Mouse (Mus musculus) heart, adult 2 months (tissue): ENCODE measurements around the gene Slc2a1. TPM values are rescaled to one million over a fixed set of nuclear protein-coding genes. Genes with fewer than 3 reads are reported as not detected.

Source experiments
- DNase-seq, 2 experiments: peaks; one replicate each; pipeline ENCODE4 v3.0.0; 2021
- H3K27ac ChIP-seq: fragments of 200-600 bp; 2 replicates; pipeline ENCODE4 v1.8.1; 2022
- H3K27me3 ChIP-seq: fragments of 200-500 bp; 2 replicates; pipeline ENCODE4 v1.6.1; 2012; ENCODE audit warnings: mild to moderate bottlenecking, low read length, inconsistent platforms, mixed read lengths; ENCODE audit not compliant: control insufficient read depth, insufficient read depth
- H3K36me3 ChIP-seq: fragments of 200-500 bp; 2 replicates; pipeline ENCODE4 v1.6.1; 2012; ENCODE audit warnings: low read length, inconsistent platforms; ENCODE audit not compliant: control insufficient read depth, insufficient read depth
- H3K4me1 ChIP-seq: fragments of 200-500 bp; 2 replicates; pipeline ENCODE4 v1.6.1; 2011; ENCODE audit warnings: low read length; ENCODE audit not compliant: control insufficient read depth, insufficient read depth
- H3K4me3 ChIP-seq: fragments of 200-600 bp; 2 replicates; pipeline ENCODE4 v1.8.1; 2022
- H3K79me2 ChIP-seq: fragments of 200-500 bp; replicated peaks from 2 replicates; pipeline ENCODE4 v1.6.1; 2012; ENCODE audit warnings: mild to moderate bottlenecking, inconsistent platforms, low read length, moderate library complexity, mixed read lengths; ENCODE audit not compliant: control insufficient read depth, insufficient read depth
- H3K9ac ChIP-seq: fragments of 200-500 bp; 2 replicates; pipeline ENCODE4 v1.6.1; 2012; ENCODE audit warnings: low read depth, mild to moderate bottlenecking, control low read depth, inconsistent platforms, low read length, mixed read lengths
- CTCF ChIP-seq: fragments of 200-600 bp; IDR thresholded peaks from 2 replicates; pipeline ENCODE4 v1.8.1; 2022; ENCODE audit warnings: antibody characterized with exemption, mild to moderate bottlenecking, moderate library complexity
- EP300 ChIP-seq: fragments of 200-500 bp; IDR thresholded peaks from 2 replicates; pipeline ENCODE4 v1.6.1; 2011; ENCODE audit warnings: low read depth, low read length, control low read depth; ENCODE audit not compliant: insufficient read depth
- POLR2A ChIP-seq: fragments of 200-500 bp; IDR thresholded peaks from 2 replicates; pipeline ENCODE4 v1.6.1; 2011; ENCODE audit warnings: mild to moderate bottlenecking, low read depth, low read length, control low read depth; ENCODE audit not compliant: insufficient read depth
- WGBS: fragments of 180-500 bp; shearing (Covaris S2); methylation state at CpG from one replicate; pipeline ENCODE4 v1.1.7; 2018; 5-methylcytosine and 5-hydroxymethylcytosine counted together
- intact Hi-C: fragments of 180-260 bp; cut with DNase I; formaldehyde crosslinking; loops from one replicate; pipeline ENCODE4 v1.15.1; 2025
- polyA plus RNA-seq: library from polyadenylated mRNA; depleted of rRNA; stranded (reverse); fragments of >200 nt; gene quantifications from 2 replicates; pipeline ENCODE4 v1.2.3, GENCODE M21; 2012
- total RNA-seq, 2 experiments: library from RNA; stranded (reverse); gene quantifications; 2 replicates each; pipeline ENCODE4 v1.2.3; 2021

The Slc2a1 gene
- total and polyA plus RNA-seq, 3 experiments = 8.9 to 18.9 (median 16.6) TPM

DNA sequence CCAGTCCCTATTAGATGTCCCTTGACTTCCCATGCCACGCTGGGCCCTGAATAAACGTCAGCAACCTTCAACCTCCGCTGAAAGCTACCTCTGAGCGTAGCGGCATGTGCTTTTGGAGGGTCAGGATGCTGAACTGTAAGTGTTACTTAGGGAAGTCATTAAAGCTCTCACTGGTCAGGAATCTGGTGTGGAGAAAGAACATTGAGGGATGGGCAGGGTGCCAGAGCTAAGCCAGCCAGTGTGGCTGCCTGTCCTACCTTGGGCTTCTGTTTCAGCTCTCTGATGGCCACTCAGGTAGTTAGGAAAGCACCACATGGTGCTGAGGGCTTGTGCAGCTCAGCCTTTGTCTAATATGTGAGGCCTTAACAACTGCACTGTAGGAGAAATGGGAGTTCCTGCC, 2.9 kb downstream of the Slc2a1 start:
- Histone ChIP-seq H3K9ac (no peak overlapping the region), H3K79me2 (0 out of 2 replicates have a peak, but pooled peaks cover 1% of the 10 kb centered on the region), H3K4me1 (no peaks in the 10 kb centered on the region), H3K4me3 (no peak overlapping the region), H3K36me3 (no peaks in the 10 kb centered on the region), H3K27me3 (no peaks in the 10 kb centered on the region), H3K27ac (no peak overlapping the region)
- no peak for TF ChIP-seq EP300
- TF ChIP-seq CTCF = no peak
- TF ChIP-seq POLR2A = no peak
- no peak for DNase-seq
- intact Hi-C loops = loop anchor here (5.0 kb wide), 1 partner anchor 61 kb away; the partner anchor contains the start of gene Zfp691
- WGBS = 93% methylated on average over 5 of the region's 5 CpGs

GRCm38 (mm10) chr4:119112256-119112885, 3.9 kb downstream of the Slc2a1 start:
- no peak for DNase-seq
- H3K27me3 ChIP-seq = no peaks in the 10 kb centered on the region
- intact Hi-C loops = loop anchor here (5.0 kb wide), 1 partner anchor 60 kb away; the partner anchor contains the start of gene Zfp691
- H3K36me3 ChIP-seq = no peaks in the 10 kb centered on the region
- WGBS = 57% methylated on average over 2 of the region's 2 CpGs
- no peak overlapping the region for H3K9ac ChIP-seq
- no peaks in the 10 kb centered on the region for H3K4me1 ChIP-seq
- no peak overlapping the region for H3K27ac ChIP-seq
- H3K79me2 ChIP-seq = 0 out of 2 replicates have a peak, but pooled peaks cover 1% of the 10 kb centered on the region
- H3K4me3 ChIP-seq = no peak overlapping the region
- TF ChIP-seq CTCF (no peak), EP300 (no peak), POLR2A (no peak)

DNA sequence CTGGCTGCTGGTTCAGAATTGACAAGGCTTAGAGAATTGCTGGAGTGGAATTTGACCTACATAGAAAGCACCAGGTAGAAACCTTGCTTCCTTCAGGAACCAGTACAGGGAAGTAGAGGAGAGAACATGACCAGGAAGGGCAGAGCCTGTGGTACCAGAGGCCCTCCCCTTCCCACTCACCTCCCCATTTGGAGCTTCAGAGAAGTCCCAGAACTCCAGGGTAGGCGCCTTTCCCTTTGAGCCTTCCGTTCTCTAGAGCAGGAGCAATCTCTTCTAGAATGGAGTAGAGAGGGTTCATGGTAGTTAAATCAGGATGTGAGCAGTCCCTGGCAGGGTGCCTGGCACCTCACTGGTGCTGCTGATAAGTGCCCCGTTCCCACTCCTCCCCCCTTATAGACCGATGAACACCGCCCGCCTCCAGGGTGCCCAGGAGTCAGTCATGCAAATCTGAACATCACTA, 7.1 kb downstream of the Slc2a1 start:
- no peaks in the 10 kb centered on the region for H3K27me3 ChIP-seq
- no peak for TF ChIP-seq CTCF
- no peak for TF ChIP-seq EP300
- TF ChIP-seq POLR2A = no peak
- H3K27ac ChIP-seq = no peak overlapping the region
- peaks cover 4% of the 10 kb centered on the region for H3K4me1 ChIP-seq
- WGBS = 46% methylated on average over 6 of the region's 6 CpGs
- H3K9ac ChIP-seq = no peak overlapping the region
- no peak overlapping the region for H3K4me3 ChIP-seq
- intact Hi-C loops = no loop called here
- H3K79me2 ChIP-seq = peaks cover 1% of the 10 kb centered on the region; the same call in 1 of the 2 replicates
- peak; percentile 46 to 61 for DNase-seq
- no peaks in the 10 kb centered on the region for H3K36me3 ChIP-seq

DNA sequence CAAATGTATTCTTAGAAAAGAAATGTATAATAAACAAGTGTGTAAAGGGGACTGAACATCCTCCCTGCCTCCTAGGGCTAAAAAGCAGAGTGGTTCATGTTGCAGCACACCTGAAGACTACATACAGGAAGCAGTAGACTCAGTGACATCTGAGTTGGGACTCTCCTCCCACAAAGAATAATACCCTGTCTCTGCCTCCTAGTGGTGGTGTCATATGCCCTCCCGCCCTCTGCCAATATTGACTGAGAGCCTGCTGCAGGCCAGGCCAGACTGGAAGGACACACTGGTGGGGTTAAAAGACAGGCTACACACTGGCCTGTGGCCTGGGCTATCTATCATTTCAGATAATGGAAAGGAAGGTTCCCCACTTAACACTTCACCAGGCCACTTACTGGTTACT, 7.8 kb downstream of the Slc2a1 start:
- Histone ChIP-seq H3K27ac (no peak overlapping the region), H3K36me3 (no peaks in the 10 kb centered on the region), H3K9ac (no peak overlapping the region), H3K4me1 (peaks cover 9% of the 10 kb centered on the region), H3K79me2 (peaks cover 1% of the 10 kb centered on the region; the same call in 1 of the 2 replicates), H3K4me3 (no peak overlapping the region), H3K27me3 (no peaks in the 10 kb centered on the region)
- no peak for DNase-seq
- intact Hi-C loops = no loop called here
- TF ChIP-seq POLR2A = no peak
- no peak for TF ChIP-seq EP300
- TF ChIP-seq CTCF = no peak
- 68% methylated on average over 1 of the region's 1 CpGs for WGBS

GRCm38 (mm10) chr4:119117571-119117970, 9.1 kb downstream of the Slc2a1 start:
- Histone ChIP-seq H3K27me3 (no peaks in the 10 kb centered on the region), H3K4me3 (no peak overlapping the region), H3K79me2 (peaks cover 1% of the 10 kb centered on the region; the same call in 1 of the 2 replicates), H3K36me3 (no peaks in the 10 kb centered on the region), H3K4me1 (peaks cover 9% of the 10 kb centered on the region), H3K27ac (peak overlapping the region; percentile 17; the same call in 1 of the 2 replicates), H3K9ac (no peak overlapping the region)
- no peak for DNase-seq
- no peak for TF ChIP-seq CTCF
- no peak for TF ChIP-seq POLR2A
- no peak for TF ChIP-seq EP300
- intact Hi-C loops = no loop called here
- WGBS = 86% methylated on average over 5 of the region's 5 CpGs

DNA sequence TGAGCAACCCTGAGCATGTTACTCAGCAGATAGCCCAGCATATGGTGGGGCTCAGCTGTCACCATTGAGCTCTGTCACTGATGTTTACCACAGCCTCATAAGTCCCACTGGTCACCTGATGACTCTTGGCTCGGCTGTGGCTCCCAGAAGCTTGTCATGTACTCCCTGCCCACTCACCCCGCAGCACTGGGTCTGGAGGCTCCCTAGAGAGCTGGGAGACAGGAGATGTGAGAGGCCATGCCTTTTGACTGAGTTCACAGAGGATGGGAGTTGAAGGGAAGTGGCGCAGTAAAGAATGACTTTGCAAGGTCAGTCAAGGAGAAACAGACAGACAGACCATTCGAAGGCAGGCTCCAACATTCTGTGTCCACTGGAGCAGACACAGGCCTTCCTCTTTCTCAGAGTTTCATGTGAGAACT, 10.2 kb downstream of the Slc2a1 start:
- Histone ChIP-seq H3K4me1 (peaks cover 9% of the 10 kb centered on the region), H3K79me2 (no peaks in the 10 kb centered on the region; the same call in 1 of the 2 replicates), H3K27ac (peak overlapping the region; percentile 47), H3K36me3 (no peaks in the 10 kb centered on the region), H3K9ac (no peak overlapping the region), H3K27me3 (no peaks in the 10 kb centered on the region), H3K4me3 (no peak overlapping the region)
- intact Hi-C loops = no loop called here
- WGBS = 27% methylated on average over 4 of the region's 4 CpGs
- peak in 1 of 2 experiments; percentile 35 for DNase-seq
- TF ChIP-seq POLR2A = no peak
- no peak for TF ChIP-seq CTCF
- 0 out of 2 replicates have a peak, but pooled peaks have one; percentile 55 for TF ChIP-seq EP300
